Mouse (Mus musculus) small intestine, adult 2 months (tissue): Measurements from ENCODE around the gene Ccnd3. TPM values are rescaled to one million over a fixed set of nuclear protein-coding genes. Genes with fewer than 3 reads are reported as not detected.
A peak's percentile ranks its signal among the peaks of the same experiment; 100 is the strongest.

ENCODE experiments used
- H3K27ac ChIP-seq: fragments of 200-500 bp; 2 replicates; pipeline ENCODE4 v1.5.1; 2012; ENCODE audit warnings: low read depth, low read length, control low read depth, inconsistent platforms; ENCODE audit not compliant: insufficient read depth
- H3K27me3 ChIP-seq: fragments of 200-500 bp; 2 replicates; pipeline ENCODE4 v1.6.1; 2012; ENCODE audit warnings: mild to moderate bottlenecking, moderate library complexity, low read length, inconsistent platforms; ENCODE audit not compliant: control insufficient read depth, insufficient read depth
- H3K36me3 ChIP-seq: fragments of 200-500 bp; 2 replicates; pipeline ENCODE4 v1.6.1; 2012; ENCODE audit warnings: mild to moderate bottlenecking, low read length, control low read depth, inconsistent platforms; ENCODE audit not compliant: control insufficient read depth, insufficient read depth
- H3K4me1 ChIP-seq: fragments of 200-500 bp; 2 replicates; pipeline ENCODE4 v1.6.1; 2012; ENCODE audit warnings: low read length, inconsistent platforms, mixed read lengths; ENCODE audit not compliant: control insufficient read depth, insufficient read depth, insufficient read length
- H3K4me3 ChIP-seq: fragments of 200-500 bp; 2 replicates; pipeline ENCODE4 v1.5.1; 2012; ENCODE audit warnings: low read depth, mild to moderate bottlenecking, control low read depth, inconsistent platforms, low read length, moderate library complexity
- CTCF ChIP-seq: fragments of 200-500 bp; IDR thresholded peaks from 2 replicates; pipeline ENCODE4 v1.5.1; 2012; ENCODE audit warnings: low read depth, mild to moderate bottlenecking, control low read depth, inconsistent platforms, low read length, moderate library complexity, mixed read lengths; ENCODE audit not compliant: insufficient replicate concordance, insufficient read length; ENCODE audit errors: extremely low read depth
- POLR2A ChIP-seq: fragments of 200-500 bp; IDR thresholded peaks from 2 replicates; pipeline ENCODE4 v1.6.1; 2012; ENCODE audit warnings: low read depth, mild to moderate bottlenecking, control low read depth, inconsistent platforms, low read length, moderate library complexity
- WGBS: fragments of 180-500 bp; shearing (Covaris S2); methylation state at CpG from one replicate; pipeline ENCODE4 v1.1.7; 2018; 5-methylcytosine and 5-hydroxymethylcytosine counted together
- polyA plus RNA-seq: library from polyadenylated mRNA; depleted of rRNA; stranded (reverse); fragments of >200 nt; gene quantifications from 2 replicates; pipeline ENCODE4 v1.2.3, GENCODE M21; 2012

The Ccnd3 gene
- polyA plus RNA-seq, 1 experiment, result 54.9 TPM

DNA sequence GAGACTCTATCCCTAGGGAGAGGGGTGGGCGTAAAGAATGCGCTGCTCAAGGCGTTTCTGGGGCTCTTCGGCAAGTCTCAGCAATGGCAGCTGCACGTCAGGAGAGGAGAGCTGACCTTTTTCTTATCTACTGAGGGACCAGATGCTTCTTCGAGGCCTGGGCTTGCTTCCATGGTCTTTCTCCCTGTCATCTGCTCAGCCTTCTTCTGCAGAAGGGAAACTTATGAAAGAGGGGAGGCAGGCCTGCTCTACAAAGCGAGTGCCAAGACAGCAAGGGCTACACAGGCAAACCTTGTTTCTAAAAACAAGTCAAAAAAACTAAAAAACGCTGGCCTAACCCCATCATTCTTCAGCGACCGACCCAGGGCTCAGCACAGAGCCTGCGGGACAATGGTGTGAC, 70.0 kb downstream of the Ccnd3 start:
- no peak overlapping the region for H3K27ac ChIP-seq
- no peaks in the 10 kb centered on the region for H3K4me1 ChIP-seq
- no peaks in the 10 kb centered on the region for H3K36me3 ChIP-seq
- H3K4me3 ChIP-seq, result no peak overlapping the region
- TF ChIP-seq CTCF (no peak), POLR2A (no peak)
- WGBS, result 77% methylated on average over 11 of the region's 11 CpGs
- no peaks in the 10 kb centered on the region for H3K27me3 ChIP-seq

DNA sequence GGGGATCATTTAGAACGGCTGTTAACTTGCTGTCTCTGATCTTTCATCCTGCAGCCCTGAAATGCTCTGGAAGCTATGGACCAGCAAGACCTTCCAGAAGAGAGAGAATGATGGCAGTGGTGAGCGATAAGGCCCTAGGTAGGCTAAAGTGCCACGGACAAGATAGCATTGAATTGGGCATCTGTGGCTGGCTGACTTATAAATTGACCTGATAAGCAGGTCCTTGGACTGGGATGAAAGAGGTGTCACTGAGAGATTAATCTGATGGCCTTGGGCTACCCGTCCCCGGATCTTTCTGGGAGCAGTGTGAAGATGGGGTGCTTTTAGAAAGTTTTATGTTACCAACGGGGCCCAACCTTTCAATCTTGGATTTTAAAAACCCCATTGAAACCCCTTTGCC, 73.8 kb downstream of the Ccnd3 start:
- Histone ChIP-seq H3K36me3 (no peaks in the 10 kb centered on the region), H3K4me3 (no peak overlapping the region), H3K27me3 (no peaks in the 10 kb centered on the region), H3K4me1 (no peaks in the 10 kb centered on the region; the same call in 1 of the 2 replicates), H3K27ac (no peak overlapping the region)
- TF ChIP-seq CTCF (no peak), POLR2A (no peak)
- 84% methylated on average over 6 of the region's 6 CpGs for WGBS

DNA sequence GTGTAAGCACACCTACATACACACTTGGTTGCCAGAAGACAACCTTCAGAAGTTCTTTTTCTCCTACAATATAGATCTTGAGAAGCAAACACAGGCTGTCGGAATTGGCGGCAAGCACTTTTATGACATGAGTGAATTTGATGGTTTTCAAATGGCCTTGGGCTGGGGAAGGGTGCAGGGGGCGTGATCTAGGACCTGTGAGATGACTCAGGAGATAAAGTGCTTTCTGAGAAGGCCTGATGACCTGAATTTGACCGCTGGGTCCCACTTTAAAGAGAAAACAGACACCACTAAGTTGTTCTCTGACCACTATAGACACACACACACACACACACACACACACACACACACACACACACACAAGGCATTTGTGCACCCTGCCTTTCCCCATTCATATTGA, 76.1 kb downstream of the Ccnd3 start:
- Histone ChIP-seq H3K36me3 (no peaks in the 10 kb centered on the region), H3K4me3 (no peak overlapping the region), H3K27ac (no peak overlapping the region), H3K4me1 (no peaks in the 10 kb centered on the region; the same call in 1 of the 2 replicates), H3K27me3 (no peaks in the 10 kb centered on the region)
- 96% methylated on average over 4 of the region's 4 CpGs for WGBS
- TF ChIP-seq CTCF (no peak), POLR2A (no peak)

GRCm38 (mm10) chr17:47588517-47588916, 83.7 kb downstream of the Ccnd3 start:
- Histone ChIP-seq H3K36me3 (no peaks in the 10 kb centered on the region), H3K4me3 (no peak overlapping the region), H3K27me3 (no peaks in the 10 kb centered on the region), H3K4me1 (peaks cover 3% of the 10 kb centered on the region; the same call in 1 of the 2 replicates), H3K27ac (no peak overlapping the region)
- TF ChIP-seq CTCF (no peak), POLR2A (no peak)
- WGBS, result 86% methylated on average over 8 of the region's 8 CpGs

GRCm38 (mm10) chr17:47591073-47591472, 86.2 kb downstream of the Ccnd3 start:
- H3K27ac ChIP-seq, result no peak overlapping the region
- H3K36me3 ChIP-seq, result no peaks in the 10 kb centered on the region
- H3K27me3 ChIP-seq, result no peaks in the 10 kb centered on the region
- peaks cover 6% of the 10 kb centered on the region for H3K4me1 ChIP-seq
- no peak for TF ChIP-seq POLR2A
- TF ChIP-seq CTCF, result no peak
- WGBS, result 64% methylated on average over 3 of the region's 3 CpGs
- H3K4me3 ChIP-seq, result no peak overlapping the region

GRCm38 (mm10) chr17:47593215-47593853, 88.5 kb downstream of the Ccnd3 start:
- WGBS, result under 1% methylated on average over 61 of the region's 63 CpGs
- Histone ChIP-seq H3K36me3 (no peaks in the 10 kb centered on the region), H3K4me1 (peaks cover 6% of the 10 kb centered on the region), H3K27me3 (no peaks in the 10 kb centered on the region), H3K4me3 (peak overlapping the region; percentile 79), H3K27ac (peak overlapping the region; percentile 24; the same call in 1 of the 2 replicates)
- TF ChIP-seq POLR2A (peak; percentile 54; the same call in 1 of the 2 replicates), CTCF (no peak)

GRCm38 (mm10) chr17:47593854-47594182, 89.0 kb downstream of the Ccnd3 start:
- Histone ChIP-seq H3K27ac (peak overlapping the region; percentile 24), H3K4me1 (peaks cover 6% of the 10 kb centered on the region), H3K27me3 (no peaks in the 10 kb centered on the region), H3K36me3 (no peaks in the 10 kb centered on the region), H3K4me3 (peak overlapping the region; percentile 79)
- WGBS, result 1% methylated on average over 13 of the region's 13 CpGs
- TF ChIP-seq CTCF, result no peak
- TF ChIP-seq POLR2A, result no peak
